Mouse (Mus musculus) right cerebral cortex, adult 2 months (tissue): ENCODE data around the gene S100a4.

Experiments
- DNase-seq, 2 experiments: peaks; one replicate each; pipeline ENCODE4 v3.0.0; 2021 to 2022; ENCODE audit warnings: low spot score in 2 of 2

Gene S100a4

GRCm38 (mm10) chr3:90625496-90625895 is 21.9 kb downstream of the S100a4 start:
- no peak for DNase-seq

GRCm38 (mm10) chr3:90626266-90627021 is 22.9 kb downstream of the S100a4 start:
- no peak for DNase-seq

GRCm38 (mm10) chr3:90627366-90627765 is 23.8 kb downstream of the S100a4 start:
- DNase-seq: no peak

GRCm38 (mm10) chr3:90627807-90628206 is 24.2 kb downstream of the S100a4 start:
- DNase-seq: no peak

GRCm38 (mm10) chr3:90629298-90629697 is 25.7 kb downstream of the S100a4 start:
- no peak for DNase-seq

GRCm38 (mm10) chr3:90631984-90632383 is 28.4 kb downstream of the S100a4 start:
- DNase-seq: no peak

GRCm38 (mm10) chr3:90638511-90639275 is 35.1 kb downstream of the S100a4 start:
- no peak for DNase-seq

GRCm38 (mm10) chr3:90639511-90640154 is 36.1 kb downstream of the S100a4 start:
- DNase-seq: no peak

GRCm38 (mm10) chr3:90640981-90641380 is 37.4 kb downstream of the S100a4 start:
- no peak for DNase-seq

GRCm38 (mm10) chr3:90644220-90644619 is 40.6 kb downstream of the S100a4 start:
- DNase-seq: peak; percentile 46 to 50

- no peak for DNase-seq
Observed at GRCm38 (mm10) chr3:90647291-90647690, 43.7 kb downstream of the S100a4 start.

GRCm38 (mm10) chr3:90648981-90649380 is 45.4 kb downstream of the S100a4 start:
- DNase-seq: peak; percentile 16 to 46

- no peak for DNase-seq
Observed at GRCm38 (mm10) chr3:90649832-90650231, 46.3 kb downstream of the S100a4 start.

- DNase-seq: peak; percentile 87 to 93
Observed at GRCm38 (mm10) chr3:90652878-90653508, 49.4 kb downstream of the S100a4 start.

- DNase-seq: no peak
Observed at GRCm38 (mm10) chr3:90653717-90654116, 50.1 kb downstream of the S100a4 start, which contains the start of gene S100a7a. S100a7a (plus strand) TSS chr3:90654017.
